Mouse (Mus musculus): ENCODE results near the gene Olfr285. TPM values are rescaled to one million over a fixed set of nuclear protein-coding genes. Genes with fewer than 3 reads are reported as not detected.

The Olfr285 gene
- polyA plus RNA-seq (2015; fragmentation: Nextera tagmentation; extraction: Ambion mirVana): not detected in 2 replicates

DNA sequence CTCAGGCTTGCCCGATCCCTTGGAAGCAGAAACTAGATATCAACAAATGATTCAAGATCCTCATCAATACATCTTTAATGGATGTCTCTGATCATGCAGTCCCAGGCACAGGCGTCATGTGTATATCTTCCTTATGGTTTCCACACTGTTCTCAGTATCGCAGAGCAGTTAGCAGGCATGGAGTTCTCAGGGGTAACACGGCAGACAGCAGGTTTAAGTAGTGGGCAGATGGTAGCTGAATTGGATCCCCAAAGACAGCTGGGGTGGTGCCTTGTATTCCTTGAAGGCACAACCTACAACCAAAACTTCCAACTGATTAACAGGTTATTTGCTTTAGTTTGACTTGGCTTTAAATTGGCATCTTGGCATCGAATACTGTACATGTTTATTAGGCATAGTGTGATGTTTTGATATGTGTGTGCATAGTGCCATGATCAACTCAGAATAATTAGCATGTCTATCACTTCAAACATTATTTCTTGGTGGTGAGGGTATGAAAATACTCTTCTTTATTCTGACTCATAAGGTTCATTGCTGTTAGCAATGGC, at the start of gene Olfr285:
TSS of gene Olfr285 (minus strand) at position 177 of the 548 bp plus-strand sequence.

DNA sequence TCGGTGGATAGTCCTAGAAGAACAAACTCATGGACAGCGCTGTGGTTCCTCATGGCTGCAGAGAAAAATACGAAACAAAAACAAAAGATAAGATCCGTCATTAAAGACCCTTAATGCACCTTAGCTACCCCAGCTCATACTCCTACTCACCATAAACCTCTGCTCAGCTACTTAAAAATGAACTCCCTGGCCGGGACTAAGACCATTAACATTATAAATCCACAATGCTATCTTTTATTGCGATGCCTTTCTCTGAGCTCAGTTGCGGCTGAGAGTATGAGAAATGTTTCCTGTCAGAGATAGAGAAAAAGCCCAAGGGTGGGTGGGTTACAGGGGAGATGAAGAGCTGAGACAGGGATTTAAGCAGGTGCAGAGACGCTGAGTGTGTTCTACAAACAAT, 23.7 kb upstream of the Olfr285 start, which contains the start of gene Olfr284:
TSS of gene Olfr284 (minus strand) at position 101 of the 400 bp plus-strand sequence.

DNA sequence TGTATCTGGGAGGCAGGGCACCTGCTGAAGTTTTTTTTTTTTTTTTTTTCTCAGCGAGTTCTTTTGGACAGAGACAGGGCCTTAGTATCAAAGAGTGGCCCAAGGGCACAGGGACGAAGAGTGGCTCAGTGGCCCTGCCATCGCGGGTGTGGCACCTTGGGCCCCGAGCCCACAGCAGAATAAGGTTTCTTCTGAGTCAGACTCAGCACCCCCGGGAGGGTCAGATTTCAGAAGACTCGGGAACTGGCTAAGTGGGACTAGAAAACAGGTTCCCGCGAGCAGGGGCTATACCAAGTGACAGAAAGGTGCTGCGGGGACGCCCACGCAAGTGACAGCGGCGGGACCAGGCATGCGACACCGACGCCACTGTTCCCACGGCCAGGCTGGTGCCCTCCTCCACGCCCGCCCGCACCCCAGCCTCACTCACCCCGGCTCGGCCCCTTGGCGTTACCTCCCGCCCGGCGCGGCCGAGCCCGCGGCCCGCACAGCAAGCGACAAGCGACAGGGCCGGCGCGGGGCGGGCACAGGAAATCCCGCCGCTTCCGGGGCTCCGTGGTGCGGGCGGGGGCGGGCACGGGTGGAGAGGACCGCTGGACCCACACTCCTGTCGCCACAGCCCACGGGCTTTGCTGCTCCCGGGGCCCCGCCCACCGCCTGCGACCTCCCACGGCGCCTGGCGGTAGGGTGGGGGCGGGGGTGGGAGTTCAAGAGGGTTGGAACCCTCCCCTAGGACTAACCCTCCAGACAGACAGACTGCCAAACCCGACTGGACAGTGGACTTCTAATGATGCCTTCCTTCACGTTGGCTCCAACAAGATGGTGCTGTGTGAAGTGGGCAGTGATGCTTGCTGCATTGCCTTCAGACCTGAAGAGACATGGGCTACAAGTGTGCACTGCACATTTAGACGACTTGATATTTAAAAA, 21.3 kb downstream of the Olfr285 start, which contains the start of gene Zfp641:
TSS of gene Zfp641 (minus strand) at position 534 of the 924 bp plus-strand sequence.

Other genes with a start within 250 kb of the Olfr285 start
- 27.5 and 33.3 TPM in 2 replicates for gene Pfkm, start 224.8 kb downstream of the Olfr285 start, polyA plus RNA-seq (2015; fragmentation: Nextera tagmentation; extraction: Ambion mirVana)
- 9.5 TPM in 2 replicates for gene Senp1, start 223.6 kb downstream of the Olfr285 start, polyA plus RNA-seq (2015; fragmentation: Nextera tagmentation; extraction: Ambion mirVana)
- 24.4 and 38.5 TPM in 2 replicates for gene Asb8, start 151.7 kb downstream of the Olfr285 start, polyA plus RNA-seq (2015; fragmentation: Nextera tagmentation; extraction: Ambion mirVana)
- 2.5 and 6.1 TPM in 2 replicates for gene Ccdc184, start 150.2 kb downstream of the Olfr285 start, polyA plus RNA-seq (2015; fragmentation: Nextera tagmentation; extraction: Ambion mirVana)
- not detected in 2 replicates for gene Olfr288, start 121.8 kb downstream of the Olfr285 start, polyA plus RNA-seq (2015; fragmentation: Nextera tagmentation; extraction: Ambion mirVana)
- not detected in 2 replicates for gene Gm44579, start 96.4 kb downstream of the Olfr285 start, polyA plus RNA-seq (2015; fragmentation: Nextera tagmentation; extraction: Ambion mirVana)
- not detected in 2 replicates for gene Olfr287, start 96.3 kb downstream of the Olfr285 start, polyA plus RNA-seq (2015; fragmentation: Nextera tagmentation; extraction: Ambion mirVana)
- not detected in 2 replicates for gene Olfr286, start 82.9 kb downstream of the Olfr285 start, polyA plus RNA-seq (2015; fragmentation: Nextera tagmentation; extraction: Ambion mirVana)
- gene H1fnt, start 60.1 kb downstream of the Olfr285 start, polyA plus RNA-seq (2015; fragmentation: Nextera tagmentation; extraction: Ambion mirVana): not detected in 2 replicates
- gene Zfp641, start 21.2 kb downstream of the Olfr285 start, polyA plus RNA-seq (2015; fragmentation: Nextera tagmentation; extraction: Ambion mirVana): 1.4 and 2.1 TPM in 2 replicates
- gene Olfr284, start 23.6 kb upstream of the Olfr285 start, polyA plus RNA-seq (2015; fragmentation: Nextera tagmentation; extraction: Ambion mirVana): not detected in 2 replicates
- gene Olfr283, start 63.6 kb upstream of the Olfr285 start, polyA plus RNA-seq (2015; fragmentation: Nextera tagmentation; extraction: Ambion mirVana): not detected in 2 replicates
- gene Olfr282, start 113.9 kb upstream of the Olfr285 start, polyA plus RNA-seq (2015; fragmentation: Nextera tagmentation; extraction: Ambion mirVana): not detected in 2 replicates
- gene Olfr281, start 135.2 kb upstream of the Olfr285 start, polyA plus RNA-seq (2015; fragmentation: Nextera tagmentation; extraction: Ambion mirVana): not detected in 2 replicates
- gene OR5BS1P, start 152.5 kb upstream of the Olfr285 start, polyA plus RNA-seq (2015; fragmentation: Nextera tagmentation; extraction: Ambion mirVana): not detected in 2 replicates
- not detected in 2 replicates for gene Lalba, start 165.4 kb upstream of the Olfr285 start, polyA plus RNA-seq (2015; fragmentation: Nextera tagmentation; extraction: Ambion mirVana)
- gene Olfr279, start 175.0 kb upstream of the Olfr285 start, polyA plus RNA-seq (2015; fragmentation: Nextera tagmentation; extraction: Ambion mirVana): not detected in 2 replicates
- 69.3 and 93.3 TPM in 2 replicates for gene Kansl2, start 216.9 kb upstream of the Olfr285 start, polyA plus RNA-seq (2015; fragmentation: Nextera tagmentation; extraction: Ambion mirVana)

Data from adrenal gland, postnatal 0 days (tissue).